Mouse (Mus musculus): ENCODE data around the gene Prpf40b.

- TF ChIP-seq CTCF (IDR thresholded peaks at IDR 0.05; ENCODE audit: low read depth) (no peak), EP300 (IDR thresholded peaks at IDR 0.05; ENCODE audit: low read depth) (no peak)
Observed at GRCm38 (mm10) chr15:99320168-99320674, 25.3 kb downstream of the Prpf40b start.
